Mouse (Mus musculus): Measurements from ENCODE around the gene Cenpn.

The Cenpn gene

DNA sequence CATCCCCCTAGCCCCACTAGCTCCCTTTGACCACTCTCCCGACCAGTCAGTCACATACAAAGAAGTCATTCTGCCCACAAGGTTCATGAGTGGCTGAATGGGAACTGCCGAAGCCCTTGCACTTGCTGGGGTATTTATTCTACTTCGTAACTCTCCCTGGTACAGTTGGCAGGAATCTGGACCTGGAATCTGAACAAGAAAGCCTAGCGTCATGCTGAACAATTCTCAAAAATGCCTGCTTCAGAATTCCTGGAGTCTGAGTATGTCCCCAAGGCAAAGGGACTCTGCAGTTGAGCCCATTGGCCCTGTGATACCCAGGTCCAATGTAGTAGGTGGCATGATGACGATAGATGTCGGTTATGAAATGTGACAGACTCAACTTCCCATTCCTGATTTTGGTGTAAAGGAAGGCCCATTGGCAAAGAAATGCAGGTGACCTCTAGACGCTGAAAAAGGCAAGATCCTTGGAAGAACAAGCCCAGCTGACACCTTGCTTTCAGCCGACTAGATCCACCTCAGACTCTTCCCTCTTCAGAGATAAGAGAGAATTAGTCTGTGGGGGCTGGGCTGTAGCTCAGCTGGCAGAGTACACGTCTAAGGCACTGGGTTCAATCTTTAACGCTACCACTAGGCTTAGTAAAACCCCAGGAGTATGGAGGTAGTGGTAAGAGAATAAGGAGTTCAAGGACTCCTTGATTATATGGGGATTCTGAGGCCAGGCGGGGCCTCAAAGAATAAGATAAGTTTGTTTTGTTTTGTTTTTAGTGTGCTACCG, 20.9 kb downstream of the Cenpn start:
- DNase-seq (ENCODE audit: low spot score in 2 of 2), result no peak

DNA sequence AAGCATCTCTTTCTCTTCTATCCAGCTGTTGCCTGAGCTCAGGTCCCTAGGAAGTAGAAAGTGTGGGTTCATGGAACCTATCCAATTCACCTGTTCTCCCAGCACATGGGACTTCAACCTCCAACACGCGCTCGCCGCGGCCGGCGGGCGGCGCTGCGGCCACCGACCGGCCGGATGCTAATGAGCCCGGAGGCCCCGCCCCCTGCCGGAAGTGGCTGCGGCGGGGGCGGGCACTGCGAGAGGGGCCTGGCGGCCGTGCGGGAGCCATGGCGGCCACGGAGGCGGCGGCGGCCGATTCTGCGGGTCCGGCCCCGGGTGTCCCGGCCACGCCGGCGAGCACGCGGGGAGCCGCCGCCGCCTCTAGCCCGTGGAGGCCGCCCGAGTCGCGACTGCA, 21.6 kb downstream of the Cenpn start, which contains the start of gene Atmin:
Gene Atmin, plus strand, starts transcription at position 233 of the 394 bp plus-strand sequence.
- peak; percentile 71 to 81 for DNase-seq (ENCODE audit: low spot score in 2 of 2)

DNA sequence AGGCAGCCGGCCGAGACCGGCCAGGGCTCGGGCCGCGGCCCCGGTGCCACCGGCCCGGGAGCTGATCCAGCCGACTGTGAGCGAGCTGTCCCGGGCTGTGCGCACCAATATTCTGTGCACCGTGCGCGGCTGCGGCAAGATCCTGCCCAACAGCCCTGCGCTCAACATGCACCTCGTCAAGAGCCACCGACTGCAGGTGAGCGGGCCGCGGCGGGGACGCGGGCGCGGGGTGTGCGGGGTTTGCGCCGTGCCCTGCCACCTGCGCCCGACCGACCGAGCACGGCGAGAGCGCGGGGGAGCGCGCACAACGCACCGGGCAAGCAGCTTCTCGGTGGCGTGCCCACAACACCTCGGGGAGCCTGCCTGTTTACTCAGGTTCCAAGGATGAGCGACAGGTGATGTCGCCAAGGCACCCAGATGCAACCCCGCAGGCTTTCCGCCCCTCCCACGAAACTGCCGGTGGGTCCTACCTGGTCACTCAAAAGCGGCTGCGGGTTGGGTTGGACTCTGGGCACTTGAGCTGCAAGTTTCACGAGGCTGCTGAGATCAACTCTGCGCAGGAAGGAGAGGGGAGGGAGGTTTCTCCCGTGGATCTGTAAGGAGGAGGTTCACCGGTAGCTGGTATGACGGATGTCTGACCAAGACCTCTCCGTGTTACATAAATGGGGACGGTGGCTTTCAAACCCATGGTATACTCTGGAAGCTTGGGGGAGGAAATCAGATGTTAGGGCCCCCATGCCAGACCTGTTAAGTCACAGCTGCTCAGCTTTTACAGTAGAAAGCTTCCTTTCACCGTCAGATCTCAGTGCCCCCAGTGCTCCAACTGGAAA, 22.2 kb downstream of the Cenpn start:
- peak in 1 of 2 experiments; percentile 13 for DNase-seq (ENCODE audit: low spot score in 2 of 2)

DNA sequence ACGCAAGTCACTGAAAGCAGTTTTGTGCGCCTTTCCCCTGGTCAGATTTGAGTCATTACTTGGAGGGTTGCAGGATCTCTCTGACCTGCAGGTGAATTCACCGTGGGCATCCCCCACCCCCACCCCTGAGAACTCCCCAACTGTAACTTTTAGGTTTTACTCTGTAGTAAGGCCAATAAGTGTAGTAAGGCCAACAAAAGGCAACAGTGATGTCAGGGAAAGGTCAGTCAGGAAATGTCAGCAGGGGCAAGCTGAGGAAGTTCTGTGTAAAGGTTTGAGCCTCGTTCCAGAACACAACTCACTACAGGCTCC, 22.8 kb downstream of the Cenpn start:
- no peak for DNase-seq (ENCODE audit: low spot score in 2 of 2)

DNA sequence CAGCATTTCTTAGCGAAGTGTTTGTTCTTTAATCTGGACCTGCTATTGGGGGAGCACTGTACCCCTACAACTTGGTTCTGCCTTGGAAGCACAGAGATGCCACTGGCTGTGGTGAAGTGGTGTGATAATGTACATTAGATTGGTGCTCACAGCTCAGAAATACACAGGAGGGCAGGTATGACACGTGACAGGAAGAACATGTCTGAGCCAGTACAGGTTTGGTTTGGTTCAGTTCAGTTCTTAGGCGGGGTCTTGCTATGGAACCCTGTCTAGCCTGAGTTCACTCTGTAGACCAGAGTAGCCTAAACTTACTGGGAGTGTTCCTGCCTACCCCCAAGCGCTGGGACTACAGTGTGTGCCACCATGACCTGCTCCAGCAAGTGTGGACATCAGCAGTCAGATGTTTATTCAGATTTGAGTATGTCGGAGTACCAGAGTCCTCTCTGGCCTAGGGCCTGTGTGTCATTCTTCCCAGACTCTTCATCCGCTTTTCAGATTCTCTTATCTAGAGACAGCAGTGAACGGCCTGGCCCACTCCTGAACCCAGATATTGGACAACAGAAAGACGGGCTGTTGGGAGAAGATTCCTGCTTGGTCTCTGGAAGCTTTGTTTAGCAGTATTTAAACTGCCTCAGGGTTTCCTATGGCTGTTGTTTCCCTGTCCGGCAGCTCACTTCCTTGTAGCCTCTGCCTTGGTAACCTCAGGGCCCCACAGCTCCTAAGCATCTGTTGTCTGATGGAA, 23.8 kb downstream of the Cenpn start:
- no peak for DNase-seq (ENCODE audit: low spot score in 2 of 2)

DNA sequence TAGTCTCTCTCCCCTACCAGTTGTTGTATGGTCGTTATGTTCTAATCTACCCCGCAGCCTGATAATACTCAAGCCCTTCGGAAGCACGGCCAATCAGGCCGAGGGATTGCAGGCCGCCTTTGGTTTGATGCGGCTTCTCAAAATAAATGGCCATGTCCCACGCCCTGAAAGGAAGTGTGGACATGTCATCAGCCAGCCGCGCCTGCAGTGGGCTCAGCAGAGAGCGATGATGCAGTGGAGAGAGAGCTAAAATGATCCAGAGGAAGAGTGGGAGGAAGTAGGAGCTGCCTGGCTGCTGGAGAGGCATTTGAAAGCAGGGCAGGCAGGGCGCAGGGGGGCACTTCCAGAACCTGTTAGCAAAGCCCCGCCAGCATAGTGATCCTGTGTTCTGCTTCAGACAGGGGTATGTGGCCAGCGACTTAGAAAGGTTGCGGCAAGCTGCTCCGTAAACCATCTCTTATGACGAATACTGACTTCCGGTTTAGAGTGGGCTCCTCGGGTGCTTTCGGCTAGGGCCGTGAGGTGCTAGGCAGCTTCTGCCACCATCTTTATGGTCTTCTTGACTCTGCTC, 24.8 kb downstream of the Cenpn start:
- no peak for DNase-seq (ENCODE audit: low spot score in 2 of 2)

DNA sequence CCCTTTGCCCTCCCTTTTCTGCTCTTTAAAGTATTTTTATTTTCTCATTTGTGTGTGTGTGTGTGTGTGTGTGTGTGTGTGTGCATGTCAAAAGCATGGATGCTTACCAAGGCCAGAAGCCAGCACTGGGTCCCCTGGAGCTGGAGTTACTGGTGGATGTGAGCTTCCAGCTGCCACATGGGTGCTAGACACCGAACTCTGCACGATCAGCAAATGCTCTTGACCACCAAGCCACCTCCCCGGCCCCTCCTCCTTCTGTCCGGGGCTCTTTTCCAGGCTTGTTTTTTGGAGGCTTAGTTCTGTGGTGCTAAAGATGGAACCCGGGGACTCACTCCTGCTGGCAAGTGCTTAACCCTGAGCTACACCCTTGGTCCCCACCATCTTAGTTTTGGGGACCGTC, 25.3 kb downstream of the Cenpn start:
- DNase-seq (ENCODE audit: low spot score in 2 of 2), result no peak

DNA sequence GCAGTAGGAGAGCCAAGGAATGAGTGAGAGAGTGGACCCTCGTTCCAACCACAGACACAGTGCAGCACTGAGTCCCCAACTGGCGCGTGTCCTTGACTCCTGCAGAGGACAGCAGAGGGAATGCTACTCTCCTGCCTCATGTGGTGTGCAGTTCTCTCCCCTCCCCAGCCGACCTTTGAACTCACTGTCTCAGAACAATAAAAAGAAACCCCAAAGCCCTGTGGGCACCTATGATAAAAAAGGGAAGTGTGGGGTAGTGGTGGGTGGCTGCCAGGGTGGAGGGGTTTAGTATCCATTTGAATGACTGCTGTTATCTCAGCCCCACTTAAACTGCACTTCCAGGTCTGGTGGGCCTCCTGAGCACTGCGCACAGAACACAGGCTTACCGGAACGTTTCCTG, 26.1 kb downstream of the Cenpn start:
- no peak for DNase-seq (ENCODE audit: low spot score in 2 of 2)

DNA sequence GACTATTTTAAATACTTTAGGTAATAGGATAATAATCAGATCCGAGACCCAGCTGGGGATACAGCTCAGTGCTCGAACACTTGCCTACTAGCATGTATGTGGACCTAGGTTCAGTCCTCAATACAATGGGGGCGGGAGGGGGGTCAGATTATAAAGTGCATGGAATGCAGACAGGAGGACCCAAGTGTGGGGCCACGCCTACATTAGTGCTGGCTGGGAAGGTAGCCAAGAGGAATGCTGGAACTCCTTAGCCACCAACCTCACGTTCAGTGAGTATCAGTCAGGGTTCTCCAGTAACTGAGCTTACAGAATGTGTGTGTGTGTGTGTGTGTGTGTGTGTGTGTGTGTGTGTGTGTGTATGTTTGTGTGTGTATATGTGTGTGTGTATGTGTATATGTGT, 29.8 kb downstream of the Cenpn start:
- no peak for DNase-seq (ENCODE audit: low spot score in 2 of 2)

DNA sequence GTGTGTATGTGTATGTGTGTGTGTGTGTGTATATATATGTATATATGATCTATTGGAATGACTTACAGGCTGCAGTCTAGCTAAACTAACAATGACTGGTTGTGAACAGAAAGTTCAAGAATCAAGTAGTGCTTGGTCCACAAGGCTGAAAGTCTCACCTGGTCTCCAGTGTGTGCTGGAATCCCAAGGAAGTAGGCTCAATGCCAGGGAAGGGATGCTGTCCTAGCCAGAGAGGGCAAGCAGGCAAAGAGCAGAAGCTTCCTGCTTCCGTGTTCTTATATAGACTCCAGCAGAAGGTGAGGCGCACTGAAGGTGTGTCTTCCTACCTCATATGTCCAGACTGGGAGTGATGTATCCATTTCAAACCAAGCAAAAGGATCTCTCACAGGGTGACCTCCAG, 30.2 kb downstream of the Cenpn start:
- DNase-seq (ENCODE audit: low spot score in 2 of 2), result no peak

DNA sequence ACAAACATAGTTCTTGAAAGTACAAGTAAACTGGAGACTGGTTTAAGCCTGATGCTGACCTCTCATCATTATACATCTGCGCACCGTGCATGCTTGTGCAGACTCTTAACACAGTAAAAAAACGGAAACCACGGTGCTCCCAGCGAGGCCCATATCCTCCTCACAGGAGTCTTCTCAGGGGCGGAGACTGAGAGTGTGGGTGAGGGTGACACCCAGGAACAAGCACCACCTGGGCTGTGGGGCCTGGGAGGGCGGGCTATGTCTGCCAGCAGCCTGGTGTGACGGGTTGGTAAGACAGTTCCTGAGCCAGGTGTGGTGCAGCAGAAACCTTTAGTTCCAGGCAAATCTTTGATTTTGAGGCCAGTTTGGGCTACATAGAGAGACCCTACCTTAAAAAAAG, 30.9 kb downstream of the Cenpn start:
- no peak for DNase-seq (ENCODE audit: low spot score in 2 of 2)

DNA sequence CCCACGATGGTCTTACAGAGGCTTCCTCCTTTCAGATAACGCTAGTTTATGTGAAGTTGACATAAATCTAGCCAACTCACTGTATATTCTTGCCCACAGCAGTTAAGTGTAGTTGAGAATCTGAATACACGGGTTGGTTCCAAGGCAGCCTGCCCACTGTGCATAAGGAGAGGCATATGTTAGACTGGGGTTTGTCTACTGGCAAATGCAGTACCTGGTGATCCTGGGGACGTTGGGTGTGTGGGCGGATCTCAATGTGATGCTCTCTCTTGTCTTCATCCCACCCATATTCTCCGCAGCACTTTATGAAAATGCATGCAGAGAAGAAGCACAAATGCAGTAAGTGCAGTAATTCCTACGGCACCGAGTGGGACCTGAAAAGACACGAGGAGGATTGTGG, 32.9 kb downstream of the Cenpn start:
- DNase-seq (ENCODE audit: low spot score in 2 of 2), result no peak

DNA sequence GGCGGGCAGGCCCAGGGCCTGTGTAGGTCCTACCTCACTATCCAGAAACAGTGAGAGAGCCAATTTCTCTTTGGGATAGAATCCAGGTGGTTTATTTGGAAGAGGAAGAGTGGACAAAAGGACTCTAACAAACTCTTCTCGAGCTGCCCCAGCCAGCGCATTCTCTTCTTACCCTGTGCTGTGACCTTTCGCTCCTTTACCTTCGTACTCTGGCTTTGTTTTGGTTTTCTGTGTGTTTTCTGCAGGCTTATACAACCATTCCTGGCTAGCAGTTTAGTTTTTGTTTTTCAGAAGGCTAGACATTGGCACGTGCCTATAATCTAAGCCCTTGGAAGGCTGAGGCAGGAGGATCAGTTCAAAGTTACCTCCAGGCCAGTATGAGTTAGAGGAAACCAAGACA, 48.0 kb downstream of the Cenpn start:
- DNase-seq (ENCODE audit: low spot score in 2 of 2), result no peak

DNA sequence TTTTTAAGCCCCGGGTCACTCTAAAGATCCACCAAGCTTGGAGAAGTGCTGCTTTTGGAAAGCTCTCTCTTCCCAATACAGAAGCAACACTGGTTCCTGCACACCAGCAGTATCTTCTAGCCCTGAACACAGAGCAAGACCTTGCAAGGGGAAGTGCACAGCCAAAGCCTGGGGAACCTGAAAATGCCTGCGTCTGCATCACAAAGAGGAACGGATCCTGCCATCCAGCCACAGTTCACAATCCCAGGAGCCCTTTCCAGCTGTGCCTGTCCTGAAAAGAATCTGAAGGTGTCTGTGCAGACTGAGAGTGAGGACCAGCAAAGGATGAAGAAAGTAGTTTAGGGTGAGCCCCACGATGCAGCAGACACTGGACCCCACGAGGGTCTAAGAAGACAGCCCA, 53.5 kb downstream of the Cenpn start:
- no peak for DNase-seq (ENCODE audit: low spot score in 2 of 2)

DNA sequence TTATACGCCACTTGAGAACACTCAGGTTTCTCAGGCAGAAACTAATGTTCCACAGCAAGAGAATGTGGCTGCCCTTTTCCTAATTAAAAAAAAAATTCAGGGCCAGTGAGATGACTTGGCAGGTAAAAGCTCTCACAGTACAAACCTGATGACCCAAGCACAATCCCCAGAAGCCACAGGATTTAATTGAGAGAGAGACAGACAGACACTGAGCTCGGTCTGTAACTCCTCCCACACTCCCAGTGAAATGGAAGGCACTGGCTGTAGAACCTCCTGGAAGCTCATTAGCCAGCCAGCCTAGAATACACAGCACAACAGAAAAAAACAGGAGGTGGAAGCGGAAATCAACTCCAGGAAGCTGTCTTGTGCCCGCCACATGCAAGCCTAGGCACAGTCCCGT, 54.1 kb downstream of the Cenpn start:
- DNase-seq (ENCODE audit: low spot score in 2 of 2), result no peak

DNA sequence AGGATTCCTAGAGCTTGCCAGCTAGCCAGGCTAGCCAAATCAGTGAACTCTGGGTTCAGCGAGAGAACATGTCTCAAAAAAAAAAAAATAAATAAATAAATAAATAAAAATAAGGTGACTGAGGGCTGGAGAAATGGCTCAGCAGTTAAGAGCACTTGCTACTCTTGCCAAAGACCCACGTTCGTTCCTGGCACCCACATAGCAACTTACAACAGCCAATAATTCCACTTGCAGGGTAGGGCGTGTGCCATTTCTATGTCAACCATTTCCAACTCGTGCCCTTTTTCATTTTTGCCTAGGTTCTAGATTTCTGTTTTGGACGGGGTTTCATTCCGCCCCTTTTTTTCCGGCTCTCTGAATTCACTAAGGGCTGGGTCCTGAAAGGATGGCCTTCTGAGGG, 56.5 kb downstream of the Cenpn start:
- DNase-seq (ENCODE audit: low spot score in 2 of 2), result no peak

DNA sequence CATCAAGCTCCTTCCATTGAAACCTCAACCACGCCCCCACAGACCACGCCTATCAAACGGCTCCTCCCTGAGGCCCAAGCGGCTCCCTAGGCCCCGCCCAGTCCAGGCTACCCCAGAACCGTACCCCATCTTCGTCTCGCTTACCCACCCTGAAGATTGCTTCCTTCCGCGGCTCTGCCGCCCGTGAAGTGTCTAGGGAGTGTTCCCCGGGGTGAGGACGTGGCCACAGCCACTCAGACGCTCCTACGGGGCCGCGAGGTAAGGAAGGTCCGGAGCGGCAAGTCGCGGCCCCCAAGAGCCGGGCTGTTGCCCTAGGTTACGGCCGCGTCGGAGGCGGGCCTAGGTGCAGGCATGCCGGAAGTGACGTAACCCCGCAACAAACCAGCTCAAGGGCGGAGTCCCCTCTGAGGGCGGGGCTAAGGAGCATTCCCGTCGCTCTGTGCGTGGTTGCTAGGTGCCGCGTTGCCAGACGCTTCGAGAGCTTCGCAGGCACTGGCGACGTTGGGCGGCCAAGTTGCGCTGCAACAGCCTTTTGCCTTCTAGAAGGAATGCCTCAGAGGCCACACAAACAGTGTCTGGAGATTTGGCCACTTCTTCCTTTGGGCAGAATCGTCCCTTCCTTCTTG, 57.2 kb downstream of the Cenpn start, which contains the start of gene 1700030J22Rik:
Gene 1700030J22Rik, minus strand, starts transcription at position 329 of the 626 bp plus-strand sequence.
- peak; percentile 93 to 97 for DNase-seq (ENCODE audit: low spot score in 2 of 2)

DNA sequence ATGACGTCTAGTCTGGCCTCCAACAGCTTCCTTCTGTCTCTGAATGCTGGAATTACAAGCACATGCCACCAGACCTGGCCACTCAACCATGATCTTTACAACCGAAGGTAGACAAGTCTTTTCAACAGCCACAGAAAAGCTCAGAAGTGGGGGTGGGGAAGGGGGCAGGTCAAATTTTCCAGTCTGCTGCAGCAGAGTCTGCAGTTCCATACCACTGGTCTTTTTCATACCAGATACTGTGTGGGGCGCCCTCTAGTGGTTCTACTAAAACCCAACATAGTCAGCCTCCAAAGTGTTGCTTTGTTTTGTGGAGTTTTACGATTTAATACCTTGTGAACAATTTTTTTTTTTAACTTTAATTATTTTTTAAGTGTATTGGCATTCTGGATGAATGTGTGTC, 58.6 kb downstream of the Cenpn start:
- peak in 1 of 2 experiments; percentile 48 for DNase-seq (ENCODE audit: low spot score in 2 of 2)

DNA sequence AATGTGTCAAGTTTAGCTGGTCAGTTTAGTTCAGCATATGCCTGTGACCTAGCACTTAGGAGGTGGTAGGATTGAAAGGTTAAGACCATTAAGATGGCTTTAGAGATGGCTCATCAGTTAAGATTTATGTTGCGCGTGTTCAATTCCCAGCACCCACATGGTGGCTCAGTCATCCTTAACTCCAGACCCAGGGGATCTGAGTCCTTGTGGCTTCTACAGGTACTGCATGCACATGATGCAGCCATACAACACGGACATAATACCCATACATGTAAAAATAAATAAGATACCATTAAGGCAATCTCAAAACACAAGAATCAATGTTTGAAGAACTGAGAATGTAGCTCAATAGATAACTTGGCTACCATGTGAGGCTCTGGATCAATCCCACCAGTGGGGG, 68.3 kb downstream of the Cenpn start:
- no peak for DNase-seq (ENCODE audit: low spot score in 2 of 2)
